Mouse (Mus musculus): Measurements from ENCODE around the gene Fubp1. TPM values are rescaled to one million over a fixed set of nuclear protein-coding genes. Genes with fewer than 3 reads are reported as not detected.

The Fubp1 gene
- total and polyA plus RNA-seq, 3 experiments = 196 to 202 TPM; not detected in 1

GRCm38 (mm10) chr3:152228843-152229242 lies 18.6 kb downstream of the Fubp1 start:
- H3K27ac ChIP-seq (ENCODE audit: control insufficient read depth, low read depth, low read length) = no peak overlapping the region
- H3K9ac ChIP-seq (ENCODE audit: control insufficient read depth, low read depth, low read length, poor library complexity, severe bottlenecking) = no peak overlapping the region
- no peaks in the 10 kb centered on the region for H3K27me3 ChIP-seq (ENCODE audit: control insufficient read depth in 1 of 2, insufficient read depth in 2 of 2, low read length in 2 of 2)
- no peaks in the 10 kb centered on the region for H3K9me3 ChIP-seq (replicated peaks; ENCODE audit: insufficient read depth, low read length)
- TF ChIP-seq POLR2A (IDR thresholded peaks at IDR 0.05; ENCODE audit: control insufficient read depth in 1 of 2, insufficient read depth in 1 of 2, low read depth in 1 of 2, low read length in 2 of 2, poor library complexity in 1 of 2) (no peak), ZMIZ1 (IDR thresholded peaks at IDR 0.05; ENCODE audit: low read depth, low read length) (no peak), HCFC1 (IDR thresholded peaks at IDR 0.05; ENCODE audit: low read depth, low read length) (no peak), ZC3H11A (IDR thresholded peaks at IDR 0.05; ENCODE audit: low read depth, low read length) (no peak), GATA1 (IDR thresholded peaks at IDR 0.05; ENCODE audit: low read depth, low read length) (peak; percentile 53), UBTF (IDR thresholded peaks at IDR 0.05; ENCODE audit: borderline replicate concordance, insufficient read depth, low read depth, low read length) (no peak), ZKSCAN1 (IDR thresholded peaks at IDR 0.05; ENCODE audit: low read depth, low read length) (no peak), BHLHE40 (IDR thresholded peaks at IDR 0.05; ENCODE audit: borderline replicate concordance, low read depth, low read length) (no peak), JUND (IDR thresholded peaks at IDR 0.05; ENCODE audit: low read depth, low read length) (no peak), NELFE (IDR thresholded peaks at IDR 0.05; ENCODE audit: low read depth, low read length) (no peak), SMC3 (IDR thresholded peaks at IDR 0.05; ENCODE audit: low read depth, low read length) (no peak), CHD1 (IDR thresholded peaks at IDR 0.05; ENCODE audit: low read depth, low read length) (no peak), TBP (IDR thresholded peaks at IDR 0.05; ENCODE audit: low read depth, low read length) (no peak), MXI1 (IDR thresholded peaks at IDR 0.05; ENCODE audit: low read depth, low read length) (no peak), EP300 (IDR thresholded peaks at IDR 0.05; ENCODE audit: low read depth in 1 of 2, low read length in 2 of 2) (peak; percentile 37 to 51; a peak in 2 of 4 replicates), POLR2AphosphoS5 (IDR thresholded peaks at IDR 0.05; ENCODE audit: borderline replicate concordance, low read depth, low read length) (no peak), TCF12 (IDR thresholded peaks at IDR 0.05; ENCODE audit: low read depth, low read length) (peak; percentile 69; the same call in 1 of the 2 replicates), MYC (IDR thresholded peaks at IDR 0.05; ENCODE audit: low read depth, low read length) (no peak), ELF1 (IDR thresholded peaks at IDR 0.05; ENCODE audit: low read depth, low read length) (no peak), SIN3A (IDR thresholded peaks at IDR 0.05; ENCODE audit: low read length) (no peak; the same call in 1 of the 2 replicates), ZNF384 (IDR thresholded peaks at IDR 0.05; ENCODE audit: low read depth, low read length) (no peak), GABPA (IDR thresholded peaks at IDR 0.05; ENCODE audit: low read depth, low read length) (no peak)
- peaks cover 3 to 14% of the 10 kb centered on the region in 2 experiments for H3K4me1 ChIP-seq (ENCODE audit: control insufficient read depth in 1 of 2, insufficient read depth in 2 of 2, low read length in 2 of 2)
- no peak overlapping the region for H3K4me3 ChIP-seq (ENCODE audit: control insufficient read depth in 1 of 2, insufficient read depth in 1 of 2, low read depth in 2 of 2, low read length in 2 of 2)
- peaks cover 7% of the 10 kb centered on the region; the same call in 1 of the 2 replicates for H3K79me2 ChIP-seq (ENCODE audit: control insufficient read depth, insufficient read depth, low read length, poor library complexity)
- H3K36me3 ChIP-seq (ENCODE audit: control insufficient read depth in 1 of 2, insufficient read depth in 2 of 2, low read length in 2 of 2) = peaks cover 56 to 76% of the 10 kb centered on the region in 2 experiments
- no peak for DNase-seq (ENCODE audit: low read depth, low spot score)

All from MEL (cell line).